Mouse (Mus musculus) ES-Bruce4 (cell line): ENCODE data around the gene Hdac1. TPM values are rescaled to one million over a fixed set of nuclear protein-coding genes. Genes with fewer than 3 reads are reported as not detected.

Source experiments
- H3K27ac ChIP-seq: 2 replicates; pipeline ENCODE4 v1.5.1; 2012; ENCODE audit warnings: low read length, inconsistent platforms; ENCODE audit not compliant: insufficient read depth
- H3K27me3 ChIP-seq: 2 replicates; pipeline ENCODE4 v1.6.1; 2012; ENCODE audit warnings: mild to moderate bottlenecking, low read length, inconsistent platforms; ENCODE audit not compliant: control insufficient read depth, poor library complexity, insufficient read depth, severe bottlenecking
- H3K36me3 ChIP-seq: 2 replicates; pipeline ENCODE4 v1.6.1; 2012; ENCODE audit warnings: inconsistent platforms, mild to moderate bottlenecking, low read length, moderate library complexity; ENCODE audit not compliant: control insufficient read depth, poor library complexity, insufficient read depth, severe bottlenecking
- H3K4me1 ChIP-seq: one replicate; pipeline ENCODE4 v1.8.1; 2011; ENCODE audit warnings: low read length; ENCODE audit not compliant: control insufficient read depth, insufficient read depth
- H3K4me3 ChIP-seq: 2 replicates; pipeline ENCODE4 v1.5.1; 2011; ENCODE audit warnings: low read depth, mild to moderate bottlenecking, low read length
- H3K9ac ChIP-seq: 2 replicates; pipeline ENCODE4 v1.6.1; 2012; ENCODE audit warnings: low read depth, mild to moderate bottlenecking, inconsistent platforms; ENCODE audit not compliant: poor library complexity, severe bottlenecking
- H3K9me3 ChIP-seq: replicated peaks from 2 replicates; pipeline ENCODE4 v1.6.1; 2012; ENCODE audit warnings: mild to moderate bottlenecking, low read length, inconsistent platforms; ENCODE audit not compliant: control insufficient read depth, poor library complexity, insufficient read depth, severe bottlenecking
- CTCF ChIP-seq: IDR thresholded peaks from one replicate; pipeline ENCODE4 v1.8.1; 2011; ENCODE audit warnings: low read depth, low read length
- EP300 ChIP-seq: IDR thresholded peaks from 2 replicates; pipeline ENCODE4 v1.6.1; 2011; ENCODE audit warnings: low read depth, low read length; ENCODE audit not compliant: insufficient read depth
- POLR2A ChIP-seq: IDR thresholded peaks from one replicate; pipeline ENCODE4 v1.8.1; 2011; ENCODE audit warnings: low read length; ENCODE audit not compliant: insufficient read depth
- polyA plus RNA-seq: library from polyadenylated mRNA; stranded (reverse); fragments of >200 nt; gene quantifications from 2 replicates; pipeline ENCODE4 v1.2.4, GENCODE M21; 2011; ENCODE audit warnings: low read depth; ENCODE audit not compliant: missing spikeins, insufficient read depth, insufficient read length

Hdac1 gene
- polyA plus RNA-seq, 1 experiment = 304 TPM

GRCm38 (mm10) chr4:129582251-129582650 is 39.7 kb upstream of the Hdac1 start:
- Histone ChIP-seq H3K9ac (no peak overlapping the region), H3K4me3 (no peak overlapping the region), H3K27ac (no peak overlapping the region), H3K27me3 (no peaks in the 10 kb centered on the region), H3K36me3 (no peaks in the 10 kb centered on the region), H3K9me3 (no peaks in the 10 kb centered on the region), H3K4me1 (peaks cover 2% of the 10 kb centered on the region)
- TF ChIP-seq POLR2A (no peak), EP300 (no peak), CTCF (no peak)

GRCm38 (mm10) chr4:129580347-129580746 is 37.8 kb upstream of the Hdac1 start:
- Histone ChIP-seq H3K4me1 (peaks cover 2% of the 10 kb centered on the region), H3K27ac (no peak overlapping the region), H3K36me3 (no peaks in the 10 kb centered on the region), H3K9ac (no peak overlapping the region), H3K4me3 (no peak overlapping the region), H3K27me3 (no peaks in the 10 kb centered on the region), H3K9me3 (no peaks in the 10 kb centered on the region)
- TF ChIP-seq POLR2A (no peak), CTCF (no peak), EP300 (no peak)

GRCm38 (mm10) chr4:129578466-129578865 is 36.0 kb upstream of the Hdac1 start, which contains the start of gene Fam167b:
TSS of gene Fam167b (minus strand) at chr4:129578549.
- Histone ChIP-seq H3K36me3 (no peaks in the 10 kb centered on the region), H3K9me3 (no peaks in the 10 kb centered on the region), H3K9ac (no peak within 1 kb of the TSS), H3K4me1 (no peaks in the 10 kb centered on the region), H3K27me3 (no peaks in the 10 kb centered on the region), H3K27ac (no peak within 1 kb of the TSS), H3K4me3 (no peak within 1 kb of the TSS)
- TF ChIP-seq POLR2A = no peak
- no peak for TF ChIP-seq EP300
- TF ChIP-seq CTCF = no peak

- H3K27me3 ChIP-seq = no peaks in the 10 kb centered on the region
- no peaks in the 10 kb centered on the region for H3K36me3 ChIP-seq
- H3K27ac ChIP-seq = no peak overlapping the region
These were observed 35.2 kb upstream of the Hdac1 start for GRCm38 (mm10) chr4:129577688-129578087.

GRCm38 (mm10) chr4:129576863-129577491 is 34.5 kb upstream of the Hdac1 start:
- H3K4me1 ChIP-seq = no peaks in the 10 kb centered on the region
- H3K9ac ChIP-seq = no peak overlapping the region

More at GRCm38 (mm10) chr4:129577688-129578087, 35.2 kb upstream of the Hdac1 start:
- Histone ChIP-seq H3K9me3 (no peaks in the 10 kb centered on the region), H3K9ac (no peak overlapping the region), H3K4me3 (no peak overlapping the region), H3K4me1 (no peaks in the 10 kb centered on the region)
- TF ChIP-seq POLR2A (no peak), EP300 (no peak), CTCF (no peak)

GRCm38 (mm10) chr4:129575171-129575844 is 32.8 kb upstream of the Hdac1 start:
- no peak overlapping the region for H3K9ac ChIP-seq
- no peak overlapping the region for H3K4me3 ChIP-seq
- H3K27me3 ChIP-seq = no peaks in the 10 kb centered on the region
- TF ChIP-seq POLR2A = no peak
- TF ChIP-seq CTCF = no peak
- no peak for TF ChIP-seq EP300
- H3K36me3 ChIP-seq = no peaks in the 10 kb centered on the region
- no peaks in the 10 kb centered on the region for H3K9me3 ChIP-seq
- H3K27ac ChIP-seq = no peak overlapping the region
- H3K4me1 ChIP-seq = peaks cover 2% of the 10 kb centered on the region

More at GRCm38 (mm10) chr4:129576863-129577491, 34.5 kb upstream of the Hdac1 start:
- peak; percentile 75 for TF ChIP-seq CTCF
- no peak for TF ChIP-seq EP300
- no peaks in the 10 kb centered on the region for H3K9me3 ChIP-seq
- no peaks in the 10 kb centered on the region for H3K27me3 ChIP-seq
- H3K4me3 ChIP-seq = 0 out of 2 replicates have a peak overlapping the region, but pooled peaks have one; percentile 18
- H3K36me3 ChIP-seq = no peaks in the 10 kb centered on the region
- H3K27ac ChIP-seq = no peak overlapping the region
